Mouse (Mus musculus) lung, postnatal 0 days (tissue): Measurements from ENCODE around the gene Pkn3. TPM values are rescaled to one million over a fixed set of nuclear protein-coding genes. Genes with fewer than 3 reads are reported as not detected.
"Not testable (repeated sequence)": the region's sequence is repeated elsewhere in the genome, so short reads cannot be mapped to it uniquely, and the experiment has no call there.

Source experiments
- ATAC-seq: fragments of 200-750 bp; cut with Nextera tagmentation; 2 replicates; pipeline ENCODE4 v1.8.0; 2017; ENCODE audit warnings: moderate library complexity
- DNase-seq: peaks from one replicate; pipeline ENCODE4 v3.0.0-alpha.2; 2016; ENCODE audit warnings: low spot score
- H3K27ac ChIP-seq: fragments of 300-500 bp; sonication (generic); 2 replicates; pipeline ENCODE4 v1.5.1; 2014; ENCODE audit warnings: antibody characterized with exemption, mild to moderate bottlenecking, low read length, mixed read lengths
- H3K27me3 ChIP-seq: fragments of 300-500 bp; sonication (generic); replicated peaks from 2 replicates; pipeline ENCODE4 v1.6.1; 2014; ENCODE audit warnings: low read length, mixed read lengths; ENCODE audit not compliant: insufficient read depth
- H3K36me3 ChIP-seq: fragments of 300-500 bp; sonication (generic); 2 replicates; pipeline ENCODE4 v1.6.1; 2014; ENCODE audit warnings: low read length, mixed read lengths; ENCODE audit not compliant: insufficient read depth
- H3K4me1 ChIP-seq: fragments of 300-500 bp; sonication (generic); 2 replicates; pipeline ENCODE4 v1.6.1; 2014; ENCODE audit warnings: antibody characterized with exemption, low read depth, low read length, mixed read lengths; ENCODE audit not compliant: insufficient read depth
- H3K4me2 ChIP-seq: fragments of 300-500 bp; sonication (generic); replicated peaks from 2 replicates; pipeline ENCODE4 v1.6.1; 2014; ENCODE audit warnings: low read depth, mild to moderate bottlenecking, low read length, moderate library complexity, mixed read lengths
- H3K4me3 ChIP-seq: fragments of 300-500 bp; sonication (generic); 2 replicates; pipeline ENCODE4 v1.5.1; 2014; ENCODE audit warnings: low read depth, low read length
- H3K9ac ChIP-seq: fragments of 300-500 bp; sonication (generic); replicated peaks from 2 replicates; pipeline ENCODE4 v1.6.1; 2014; ENCODE audit warnings: low read depth, mild to moderate bottlenecking
- H3K9me3 ChIP-seq: fragments of 300-500 bp; sonication (generic); 2 replicates; pipeline ENCODE4 v1.6.1; 2016; ENCODE audit warnings: low read length, mixed read lengths
- CTCF ChIP-seq: IDR thresholded peaks from 2 replicates; pipeline ENCODE4 v1.5.1; 2016; ENCODE audit warnings: antibody characterized with exemption, mild to moderate bottlenecking
- EP300 ChIP-seq: IDR thresholded peaks from 2 replicates; pipeline ENCODE4 v1.6.1; 2016; ENCODE audit warnings: antibody characterized with exemption, mild to moderate bottlenecking, control low read depth
- WGBS: fragments of 180-500 bp; shearing (Covaris S2); extraction: QIAGEN DNeasy Blood & Tissue Kit; methylation state at CpG from one replicate; pipeline ENCODE4 v1.1.7; 2014; 5-methylcytosine and 5-hydroxymethylcytosine counted together
- polyA plus RNA-seq: library from polyadenylated mRNA; unstranded; fragments of >200 nt; fragmentation: Nextera tagmentation; extraction: Ambion mirVana; gene quantifications from 2 replicates; pipeline ENCODE4 v1.2.1, GENCODE M21; 2015

Pkn3 gene
- polyA plus RNA-seq, 1 experiment from 2014 or later = 9.8 TPM

GRCm38 (mm10) chr2:30051992-30052761 lies 25.3 kb upstream of the Pkn3 start:
- TF ChIP-seq EP300 (no peak), CTCF (peak; percentile 65)
- no peak overlapping the region for H3K27ac ChIP-seq
- no peaks in the 10 kb centered on the region for H3K27me3 ChIP-seq
- ATAC-seq (no peak), DNase-seq (peak; percentile 19)
- no peak overlapping the region for H3K9ac ChIP-seq
- H3K9me3 ChIP-seq = no peaks in the 10 kb centered on the region
- no peaks in the 10 kb centered on the region; the same call in 1 of the 2 replicates for H3K4me1 ChIP-seq
- H3K4me3 ChIP-seq = no peak overlapping the region
- H3K36me3 ChIP-seq = no peaks in the 10 kb centered on the region
- WGBS = 36% methylated on average over 6 of the region's 6 CpGs
- no peak overlapping the region for H3K4me2 ChIP-seq

- not testable (repeated sequence) for H3K36me3 ChIP-seq, H3K9me3 ChIP-seq, H3K9ac ChIP-seq, H3K4me1 ChIP-seq, H3K27ac ChIP-seq, H3K4me2 ChIP-seq, H3K27me3 ChIP-seq, H3K4me3 ChIP-seq, DNase-seq, ATAC-seq
- peak; percentile 30; the same call in 1 of the 2 replicates for TF ChIP-seq CTCF
- WGBS = 90% methylated on average over 3 of the region's 3 CpGs
Observed at GRCm38 (mm10) chr2:30055310-30055709, 22.2 kb upstream of the Pkn3 start.

GRCm38 (mm10) chr2:30056736-30057135 lies 20.7 kb upstream of the Pkn3 start:
- no peak for ATAC-seq
- Histone ChIP-seq H3K27ac (no peak overlapping the region), H3K9ac (no peak overlapping the region), H3K4me2 (no peak overlapping the region), H3K4me3 (no peak overlapping the region), H3K9me3 (no peaks in the 10 kb centered on the region), H3K27me3 (no peaks in the 10 kb centered on the region), H3K4me1 (0 out of 2 replicates have a peak, but pooled peaks cover 3% of the 10 kb centered on the region), H3K36me3 (no peaks in the 10 kb centered on the region)
- DNase-seq = no peak
- TF ChIP-seq EP300 = no peak
- TF ChIP-seq CTCF = no peak
- 84% methylated on average over 3 of the region's 3 CpGs for WGBS

GRCm38 (mm10) chr2:30057223-30057904 lies 20.1 kb upstream of the Pkn3 start, which contains the start of gene Set:
TSS of gene Set (plus strand) at chr2:30057378.
- TF ChIP-seq EP300 (no peak), CTCF (no peak)
- H3K27ac ChIP-seq = no peak within 1 kb of the TSS
- no peak within 1 kb of the TSS for H3K9ac ChIP-seq
- no peak within 1 kb of the TSS for H3K4me3 ChIP-seq
- H3K4me2 ChIP-seq = no peak within 1 kb of the TSS
- ATAC-seq = no peak
- 0 out of 2 replicates have a peak, but pooled peaks cover 3% of the 10 kb centered on the region for H3K4me1 ChIP-seq
- H3K27me3 ChIP-seq = no peaks in the 10 kb centered on the region
- peak; percentile 38 for DNase-seq
- no peaks in the 10 kb centered on the region for H3K9me3 ChIP-seq
- WGBS = 40% methylated on average over 12 of the region's 12 CpGs
- H3K36me3 ChIP-seq = no peaks in the 10 kb centered on the region

- 58% methylated on average over 5 of the region's 5 CpGs for WGBS
- H3K9me3 ChIP-seq = no peaks in the 10 kb centered on the region
- H3K27ac ChIP-seq = no peak overlapping the region
- no peak overlapping the region for H3K9ac ChIP-seq
- no peaks in the 10 kb centered on the region for H3K36me3 ChIP-seq
- peaks cover 9% of the 10 kb centered on the region for H3K4me1 ChIP-seq
- H3K4me3 ChIP-seq = no peak overlapping the region
- DNase-seq (no peak), ATAC-seq (no peak)
- no peak for TF ChIP-seq CTCF
- TF ChIP-seq EP300 = no peak
- H3K27me3 ChIP-seq = no peaks in the 10 kb centered on the region
- H3K4me2 ChIP-seq = no peak overlapping the region
Observed at GRCm38 (mm10) chr2:30058418-30058817, 19.1 kb upstream of the Pkn3 start.

GRCm38 (mm10) chr2:30061215-30062166 lies 16.0 kb upstream of the Pkn3 start:
- no peaks in the 10 kb centered on the region for H3K9me3 ChIP-seq
- H3K36me3 ChIP-seq = no peaks in the 10 kb centered on the region
- peak overlapping the region; percentile 86 for H3K4me2 ChIP-seq
- peak overlapping the region; percentile 69 for H3K9ac ChIP-seq
- no peaks in the 10 kb centered on the region for H3K27me3 ChIP-seq
- TF ChIP-seq CTCF (no peak), EP300 (no peak)
- WGBS = 9% methylated on average over 32 of the region's 37 CpGs
- H3K27ac ChIP-seq = peak overlapping the region; percentile 91
- peak overlapping the region; percentile 51 for H3K4me3 ChIP-seq
- ATAC-seq = no peak
- peaks cover 14% of the 10 kb centered on the region for H3K4me1 ChIP-seq
- DNase-seq = peak; percentile 87
